Mouse (Mus musculus): ENCODE measurements at regions not wholly inside any gene's neighbourhood (a gene's known extent, or its start where the extent isn't known, plus 50 kb on each side); places are given as distances from the start of the nearest gene placed in this dataset.

DNA sequence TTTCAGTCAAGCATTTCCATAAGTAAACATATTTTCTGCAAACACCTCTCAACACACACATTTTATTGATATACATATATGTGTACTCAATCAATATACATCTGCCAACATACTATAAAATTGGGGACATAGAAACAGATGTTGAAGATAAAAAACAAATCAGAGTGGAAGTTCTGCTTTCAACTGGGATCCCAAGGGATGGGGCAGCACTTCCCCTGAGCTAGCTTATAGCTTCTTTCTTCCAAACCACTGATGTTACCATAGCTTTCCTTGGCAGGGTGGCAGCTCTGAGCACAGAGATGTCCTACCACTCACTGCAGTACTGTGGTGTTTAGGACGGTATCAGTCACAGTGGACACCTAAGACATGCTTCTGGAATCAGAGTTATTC lies 75.4 kb upstream of the Lnx1 start:
- TF ChIP-seq CTCF (IDR thresholded peaks at IDR 0.05; ENCODE audit: extremely low read depth, insufficient read length, insufficient replicate concordance, low read depth, low read length): no peak
- TF ChIP-seq POLR2A (IDR thresholded peaks at IDR 0.05; ENCODE audit: low read depth, low read length): no peak

All from small intestine, adult 2 months (tissue).